Mouse (Mus musculus) lung, postnatal 0 days (tissue): ENCODE data around the gene Hectd1.

ENCODE experiments used
- CTCF ChIP-seq: IDR thresholded peaks from 2 replicates; pipeline ENCODE4 v1.5.1; 2016; ENCODE audit warnings: antibody characterized with exemption, mild to moderate bottlenecking
- EP300 ChIP-seq: IDR thresholded peaks from 2 replicates; pipeline ENCODE4 v1.6.1; 2016; ENCODE audit warnings: antibody characterized with exemption, mild to moderate bottlenecking, control low read depth

DNA sequence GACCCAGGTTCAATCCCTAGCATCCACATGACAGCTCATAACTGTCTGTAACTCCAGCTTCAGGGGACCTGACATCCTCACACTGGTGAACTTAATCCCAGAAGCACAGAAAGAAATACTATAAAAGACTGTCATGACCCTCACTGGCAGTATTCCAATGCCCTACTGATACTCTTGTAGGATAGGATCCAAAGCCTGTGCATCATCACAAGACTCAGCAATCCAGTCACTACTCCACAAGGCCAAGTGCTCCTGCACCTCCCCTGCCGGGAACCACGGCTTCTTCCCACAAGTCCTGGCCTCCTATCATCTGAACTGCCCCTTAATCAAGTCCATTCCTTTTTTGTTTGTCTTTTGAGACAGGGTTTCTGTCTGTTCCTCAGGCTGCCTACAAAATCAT, 6.5 kb downstream of the Hectd1 start:
- TF ChIP-seq EP300: no peak
- TF ChIP-seq CTCF: no peak
